Mouse (Mus musculus) spleen, postnatal 36 days (tissue): ENCODE measurements at regions not wholly inside any gene's neighbourhood (a gene's known extent, or its start where the extent isn't known, plus 50 kb on each side); places are given as distances from the start of the nearest gene placed in this dataset.

ENCODE experiments used
- DNase-seq, 2 experiments: peaks; one replicate each; pipeline ENCODE4 v3.0.0; 2022; ENCODE audit warnings: low spot score in 2 of 2, mixed read lengths in 1 of 2

DNA sequence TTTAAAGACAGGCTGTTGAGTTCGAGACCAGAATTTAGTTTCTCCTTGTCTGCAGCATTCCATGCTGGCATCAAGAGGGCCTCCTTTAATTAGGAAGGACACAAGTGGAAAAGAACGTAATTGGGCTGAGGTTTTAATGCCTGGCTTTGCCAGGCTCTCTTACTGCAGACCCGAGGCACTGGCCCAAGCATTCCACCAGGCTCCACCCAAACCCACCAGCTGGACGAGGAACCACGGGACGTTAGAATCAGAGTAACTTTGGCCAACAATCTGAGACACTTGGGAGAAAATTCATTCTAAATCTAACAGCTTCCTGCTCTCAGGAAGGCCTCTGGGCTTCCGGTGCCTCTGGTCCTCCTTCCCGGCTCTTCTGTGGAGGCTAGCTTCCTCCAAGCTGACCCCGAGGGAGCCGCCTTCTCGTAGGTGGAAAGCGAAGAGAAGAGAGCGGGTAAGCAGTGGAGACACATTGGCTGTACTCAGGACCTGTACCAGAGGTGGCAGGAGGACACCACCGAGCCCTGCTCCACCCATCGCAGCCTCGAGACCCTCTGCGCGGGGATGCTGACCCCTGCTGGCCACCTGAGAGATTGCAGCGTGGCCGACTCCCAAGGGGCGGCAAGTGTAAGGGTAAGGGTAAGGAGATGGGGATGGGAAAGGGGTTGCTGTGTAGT lies 105.5 kb downstream of the Tmem17 start:
- peak; percentile 65 to 66 for DNase-seq

DNA sequence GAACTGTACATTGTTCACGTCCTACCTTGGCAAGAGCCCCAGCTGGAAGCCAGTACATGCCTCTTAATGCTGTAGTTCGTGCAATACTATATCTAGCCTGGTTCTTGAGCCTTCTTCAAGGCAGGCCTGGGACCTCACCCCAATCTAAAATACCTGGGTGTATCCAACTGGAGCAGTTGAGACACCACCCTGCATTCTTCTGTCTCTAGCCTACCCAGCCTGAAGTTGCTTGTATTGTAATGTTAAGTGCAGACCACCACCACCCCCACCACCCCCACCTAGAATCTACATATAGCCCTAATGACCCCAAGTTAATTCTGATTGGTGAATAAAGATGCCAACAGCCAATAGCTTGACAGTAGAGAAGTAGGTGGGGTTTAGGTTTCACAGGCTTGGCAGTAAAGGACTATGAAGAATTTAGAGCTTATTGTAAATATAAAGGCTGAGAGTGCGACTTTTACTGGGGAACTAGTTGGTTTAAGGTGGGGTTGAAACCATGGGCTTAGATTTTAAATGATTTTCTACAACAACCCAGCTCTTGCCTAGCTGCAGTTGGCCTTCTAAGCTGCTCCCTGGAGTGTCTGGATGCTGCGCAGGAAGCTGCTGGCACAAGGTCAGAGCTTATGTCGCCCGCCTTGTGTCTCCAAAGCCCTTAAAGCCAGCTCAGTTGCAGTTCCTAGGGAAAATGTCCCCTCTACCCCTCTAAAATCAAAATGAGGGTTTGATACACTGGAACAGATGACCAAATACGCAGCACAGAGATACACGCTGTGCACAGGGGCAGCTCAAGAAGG lies 109.2 kb downstream of the Tmem17 start:
- no peak for DNase-seq

DNA sequence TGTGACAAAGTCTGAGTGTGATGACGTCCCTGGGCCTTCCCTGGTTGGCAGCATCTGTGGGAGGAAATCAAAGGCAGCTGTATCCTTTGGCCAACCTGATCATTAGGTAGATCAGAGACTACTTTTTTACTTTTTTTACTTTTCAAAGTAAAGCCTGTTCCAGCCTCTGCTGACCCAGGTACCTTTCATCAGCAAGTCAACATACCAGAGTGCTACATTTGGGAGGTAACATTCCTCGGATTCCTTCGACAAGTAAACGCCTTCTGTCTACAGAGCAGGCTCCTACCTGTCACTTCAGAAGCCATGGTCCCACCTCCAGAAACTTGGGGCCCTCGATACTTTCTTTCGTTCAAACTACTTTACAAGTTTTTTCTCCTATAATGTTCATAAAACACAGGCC lies 110.0 kb downstream of the Tmem17 start:
- DNase-seq = no peak

- no peak for DNase-seq
These were observed 110.7 kb downstream of the Tmem17 start for GRCm38 (mm10) chr11:22622496-22622997.

DNA sequence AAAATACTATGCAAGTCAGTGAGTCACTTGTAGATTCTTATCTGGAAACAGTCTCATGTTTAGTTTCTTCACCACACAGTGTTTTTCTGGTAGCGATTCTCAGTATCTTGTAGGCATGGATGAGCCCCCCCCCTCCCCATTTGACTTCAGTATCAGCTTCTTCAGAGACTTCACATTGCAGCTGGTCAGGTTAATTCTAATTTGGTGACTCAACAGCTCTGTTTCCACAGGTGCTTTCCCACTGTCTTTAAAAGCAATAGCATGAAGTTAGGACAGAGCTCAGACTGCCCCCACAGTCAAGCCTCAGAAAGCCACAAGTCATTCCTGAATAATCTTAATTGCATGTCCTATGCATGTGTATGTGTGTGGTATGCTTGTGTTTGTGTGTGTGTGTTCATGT lies 114.5 kb downstream of the Tmem17 start:
- no peak for DNase-seq

- DNase-seq = no peak
These were observed 116.6 kb downstream of the Tmem17 start for GRCm38 (mm10) chr11:22628497-22628896.

GRCm38 (mm10) chr11:22628979-22629378 lies 117.1 kb downstream of the Tmem17 start:
- no peak for DNase-seq

DNA sequence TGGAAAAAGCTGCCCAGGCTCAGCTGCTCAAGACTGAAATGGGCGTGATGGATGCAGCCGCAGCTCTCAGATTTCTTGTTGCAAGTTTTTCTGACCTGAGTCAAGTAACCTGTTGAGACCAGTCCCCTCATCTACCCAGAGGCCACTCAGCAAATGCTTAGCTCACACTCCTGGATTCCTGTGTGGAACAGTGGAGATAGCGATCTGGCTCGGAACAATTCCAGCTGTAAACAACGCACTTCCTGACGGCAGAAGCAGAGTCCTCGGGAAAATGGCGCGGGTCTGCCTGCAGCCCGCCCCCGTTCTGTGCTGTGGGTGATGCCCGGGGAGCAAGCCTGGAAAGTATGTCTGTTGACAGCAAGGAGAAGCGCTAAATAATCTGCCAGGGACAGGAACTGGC lies 117.7 kb downstream of the Tmem17 start:
- no peak for DNase-seq

GRCm38 (mm10) chr11:22629991-22630390 lies 118.1 kb downstream of the Tmem17 start:
- DNase-seq = no peak

DNA sequence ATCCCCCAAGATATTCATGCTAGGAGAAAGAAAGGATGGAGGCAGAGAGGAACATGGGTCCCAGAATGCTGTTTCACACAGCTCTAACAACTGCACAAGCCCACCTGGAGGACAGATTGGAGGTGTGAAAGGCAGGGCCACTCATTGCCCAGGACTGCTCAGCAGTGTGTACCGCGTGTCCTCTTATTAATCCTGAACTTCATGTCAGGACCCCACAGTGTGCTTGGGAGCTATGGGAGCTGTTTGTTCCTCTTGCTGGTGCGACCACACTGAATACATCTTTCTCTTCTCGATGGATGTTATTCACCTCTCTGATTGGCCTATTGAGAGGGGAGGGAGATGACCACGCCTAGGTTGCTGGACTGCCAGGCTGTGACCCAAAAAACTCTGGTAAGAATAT lies 119.1 kb downstream of the Tmem17 start:
- DNase-seq = no peak

- DNase-seq = no peak
These were observed 119.9 kb downstream of the Tmem17 start for GRCm38 (mm10) chr11:22631606-22632313.

GRCm38 (mm10) chr11:22632314-22632700 lies 120.4 kb downstream of the Tmem17 start:
- DNase-seq = no peak

GRCm38 (mm10) chr11:22632988-22633387 lies 121.1 kb downstream of the Tmem17 start:
- no peak for DNase-seq

GRCm38 (mm10) chr11:22633961-22634360 lies 122.1 kb downstream of the Tmem17 start:
- no peak for DNase-seq

DNA sequence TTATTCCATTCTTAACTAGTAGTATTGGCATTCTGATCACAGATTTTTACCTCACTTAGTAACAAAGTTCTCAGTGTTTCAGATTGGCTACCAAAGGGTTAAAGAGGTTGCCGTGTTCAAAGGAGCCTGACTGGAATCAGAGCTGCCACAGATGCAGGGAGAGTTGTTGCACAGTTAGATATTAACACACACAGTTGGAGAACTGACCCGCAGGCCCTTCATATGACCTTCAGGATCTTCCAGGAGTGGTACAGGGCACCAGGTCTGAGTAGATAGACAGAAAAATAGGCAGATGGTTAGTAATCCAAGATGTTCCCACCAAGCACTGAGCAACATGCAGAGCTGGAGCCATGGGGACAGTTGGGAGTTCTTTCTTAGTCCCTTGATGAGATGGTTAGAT lies 123.1 kb downstream of the Tmem17 start:
- DNase-seq = no peak

DNA sequence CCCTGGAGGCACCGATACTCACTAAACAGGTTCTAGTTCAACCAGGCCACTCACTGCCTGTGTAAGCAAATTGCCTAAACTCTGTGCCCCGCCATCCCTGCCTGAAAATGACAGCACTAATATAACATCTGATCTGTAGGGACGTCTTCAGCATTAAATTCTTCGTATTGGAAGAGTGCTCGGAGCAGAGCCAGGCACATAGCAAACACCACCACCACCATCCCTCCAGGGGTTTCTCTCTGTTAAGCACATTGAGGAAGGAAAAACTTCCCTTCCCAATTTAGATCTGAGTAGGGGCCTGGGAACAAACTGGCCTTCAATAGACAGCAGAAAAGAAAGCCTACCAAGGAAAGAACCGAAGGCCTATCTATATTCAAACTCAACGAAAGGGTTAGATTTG lies 124.4 kb downstream of the Tmem17 start:
- DNase-seq = no peak

- DNase-seq = no peak
These were observed 125.1 kb downstream of the Tmem17 start for GRCm38 (mm10) chr11:22636761-22637557.

GRCm38 (mm10) chr11:22638171-22638570 lies 126.3 kb downstream of the Tmem17 start:
- no peak for DNase-seq

DNA sequence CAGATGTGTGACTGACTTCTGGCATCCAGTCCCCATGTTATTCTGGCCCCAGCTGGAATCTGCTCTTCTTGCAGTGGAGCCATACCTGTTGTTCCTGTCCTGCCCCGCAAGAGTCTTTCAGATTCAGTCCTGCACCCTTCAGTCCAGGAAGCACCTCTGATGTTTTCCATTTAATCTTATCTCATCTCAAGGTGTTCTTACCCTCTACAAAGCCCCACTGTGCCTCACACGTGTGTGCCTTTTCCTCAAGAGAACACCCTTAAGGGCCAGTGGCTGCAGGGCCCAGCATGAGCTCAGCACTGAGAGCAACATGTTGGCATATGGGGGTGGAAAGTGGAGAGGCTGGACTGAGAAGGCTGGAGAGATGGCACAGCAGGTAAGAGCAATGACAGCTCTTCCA lies 126.8 kb downstream of the Tmem17 start:
- DNase-seq = no peak

- DNase-seq = no peak
These were observed 128.6 kb downstream of the Tmem17 start for GRCm38 (mm10) chr11:22640371-22640990.

GRCm38 (mm10) chr11:22641450-22641849 lies 129.6 kb downstream of the Tmem17 start:
- no peak for DNase-seq
